Mouse (Mus musculus) thymus, postnatal 14 days (tissue): ENCODE results near the gene Sppl3.
"Not testable (repeated sequence)": the region's sequence is repeated elsewhere in the genome, so short reads cannot be mapped to it uniquely, and the experiment has no call there.

Experiments
- DNase-seq: peaks from one replicate; pipeline ENCODE4 v3.0.0; 2021

Sppl3 gene

DNA sequence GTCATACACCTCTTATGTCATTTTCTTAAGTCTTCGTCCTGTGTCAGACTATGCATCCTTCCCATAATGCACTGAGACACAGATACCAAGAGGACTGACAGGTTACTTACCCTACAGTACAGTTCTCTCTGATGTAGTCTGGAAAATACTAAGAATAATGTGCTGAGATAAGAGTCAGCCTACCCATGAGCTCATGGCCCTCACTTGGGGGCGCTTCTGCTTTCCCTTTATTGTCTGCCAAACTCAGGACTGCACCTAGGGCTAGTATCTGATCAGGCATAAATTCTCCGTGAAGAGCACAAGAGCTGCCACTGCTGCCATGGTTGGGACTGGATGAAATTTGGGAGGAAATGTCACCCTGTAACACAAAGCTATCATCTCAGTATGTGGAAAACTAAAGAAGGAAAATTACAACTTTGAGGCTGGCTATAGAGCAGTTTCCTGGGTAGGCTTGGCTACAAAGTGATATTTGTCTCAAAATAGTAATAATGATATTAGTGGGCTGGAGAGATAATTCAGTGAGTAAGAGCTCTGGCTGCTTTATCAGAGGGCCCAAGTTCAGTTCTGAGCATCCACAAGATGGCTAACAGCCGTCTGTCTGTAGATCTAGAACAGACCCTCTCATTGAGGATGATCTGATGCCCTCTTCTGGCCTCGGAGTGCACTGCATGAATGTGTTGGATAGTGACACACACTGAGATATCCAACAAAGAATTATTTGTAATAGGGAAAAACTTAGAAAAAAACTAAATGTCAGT lies 65.4 kb downstream of the Sppl3 start:
- peak; percentile 78 for DNase-seq

DNA sequence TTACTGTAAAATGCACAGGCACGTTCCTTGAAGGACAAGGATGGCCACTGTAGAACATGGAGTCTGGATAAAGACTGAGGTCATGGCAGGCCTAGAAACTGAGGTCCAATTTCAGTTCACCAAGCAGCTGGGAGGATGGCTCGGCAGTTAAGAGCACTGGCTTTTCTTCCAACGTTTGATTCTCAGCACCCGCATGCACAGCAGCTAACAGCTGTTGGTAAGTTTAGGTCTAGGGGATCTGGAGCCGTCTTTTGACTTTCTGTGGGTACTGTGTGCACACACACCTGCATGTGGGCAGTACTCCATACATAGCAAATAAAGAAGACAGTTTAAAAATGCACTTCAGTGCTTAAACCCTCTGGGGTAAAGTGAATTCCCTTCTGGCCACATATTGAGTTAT lies 70.7 kb downstream of the Sppl3 start:
- peak; percentile 56 for DNase-seq

DNA sequence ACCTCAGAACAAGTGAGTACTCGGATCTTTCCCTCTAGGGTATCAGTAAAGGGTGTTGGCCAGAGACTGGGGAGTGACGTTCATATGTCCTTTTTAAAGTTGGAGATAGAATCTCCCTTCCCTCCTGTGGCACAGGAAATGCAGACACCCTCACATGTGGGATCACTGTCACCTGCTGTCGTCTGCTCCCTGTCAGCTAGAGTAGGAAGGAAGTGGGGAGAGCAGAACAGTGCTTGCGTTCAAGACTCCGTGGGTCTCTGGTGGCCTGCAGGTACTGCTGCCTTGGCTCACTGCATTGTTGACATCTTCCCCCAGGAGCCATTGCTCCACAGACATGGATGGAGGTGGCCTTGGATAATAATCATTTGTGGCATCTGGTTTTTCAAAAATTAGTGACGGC lies 72.6 kb downstream of the Sppl3 start:
- DNase-seq, result peak; percentile 60

DNA sequence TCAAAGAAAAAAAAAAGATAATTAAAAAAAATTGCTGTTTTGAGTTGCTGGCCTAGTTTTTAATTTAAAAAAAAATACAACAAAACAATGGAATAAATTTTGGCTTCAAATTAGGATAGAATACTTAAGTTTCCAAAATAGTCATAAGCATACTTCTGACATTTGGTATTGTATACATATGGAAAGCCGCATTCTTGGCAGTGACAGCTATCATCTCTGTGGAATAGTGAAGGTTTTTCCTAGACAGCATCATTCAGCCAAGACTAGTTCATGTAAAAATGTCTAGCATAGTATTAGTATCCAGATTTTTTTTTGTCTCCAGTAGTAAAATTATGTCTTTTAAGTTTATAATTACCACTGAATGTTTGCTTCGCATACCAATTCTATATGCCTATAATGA lies 74.7 kb downstream of the Sppl3 start:
- DNase-seq, result no peak

DNA sequence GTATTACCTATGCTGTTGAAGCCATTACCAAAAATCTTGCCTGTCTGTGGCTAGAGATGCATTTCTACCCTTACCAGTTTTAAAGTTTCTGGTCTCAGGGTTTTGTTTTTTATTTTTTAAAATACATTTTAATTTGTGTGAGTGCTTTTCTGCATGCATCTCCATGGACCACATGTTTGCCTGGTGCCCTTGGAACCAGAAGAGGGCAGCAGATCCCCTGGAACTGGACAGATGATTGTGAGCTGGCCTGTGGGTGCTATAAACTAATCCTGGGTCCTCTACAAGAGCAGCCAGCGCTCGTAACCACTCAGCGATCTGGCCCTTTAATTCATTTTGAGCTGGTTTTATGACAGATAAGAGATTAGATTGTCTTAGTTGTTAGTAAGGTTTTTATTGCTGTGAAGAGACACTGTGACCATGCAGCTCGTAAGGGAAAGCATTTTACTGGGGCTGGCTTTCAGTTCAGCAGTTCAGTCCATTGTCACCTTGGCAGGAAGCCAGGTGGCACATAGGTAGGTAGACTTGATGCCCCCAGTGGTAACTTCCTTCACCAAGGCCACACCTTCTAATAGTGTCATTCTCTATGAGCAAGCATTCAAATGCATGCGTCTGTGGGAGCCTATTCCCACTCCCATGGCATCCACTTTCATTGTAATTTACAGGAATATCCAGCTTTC lies 78.8 kb downstream of the Sppl3 start:
- DNase-seq, result no peak

DNA sequence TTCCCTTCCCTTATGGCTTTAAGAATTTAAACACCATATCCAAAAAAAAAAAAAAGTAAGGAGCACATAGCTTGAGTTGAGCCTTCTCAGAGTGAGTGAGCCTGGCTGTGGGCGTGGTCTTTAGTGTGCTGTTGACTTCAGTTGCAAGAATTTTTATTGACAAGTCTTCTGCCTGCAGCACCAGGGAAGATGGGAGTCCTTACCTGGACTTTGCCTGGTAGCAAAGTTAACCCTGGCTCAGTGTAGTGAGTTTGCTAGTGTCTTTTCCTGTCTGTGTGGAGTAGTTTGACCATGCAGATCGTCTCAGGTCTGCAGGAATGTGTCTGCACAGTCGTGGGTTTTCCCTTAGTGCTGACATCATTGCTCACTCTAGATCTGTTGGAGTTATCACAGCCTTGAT lies 80.1 kb downstream of the Sppl3 start:
- DNase-seq, result no peak

DNA sequence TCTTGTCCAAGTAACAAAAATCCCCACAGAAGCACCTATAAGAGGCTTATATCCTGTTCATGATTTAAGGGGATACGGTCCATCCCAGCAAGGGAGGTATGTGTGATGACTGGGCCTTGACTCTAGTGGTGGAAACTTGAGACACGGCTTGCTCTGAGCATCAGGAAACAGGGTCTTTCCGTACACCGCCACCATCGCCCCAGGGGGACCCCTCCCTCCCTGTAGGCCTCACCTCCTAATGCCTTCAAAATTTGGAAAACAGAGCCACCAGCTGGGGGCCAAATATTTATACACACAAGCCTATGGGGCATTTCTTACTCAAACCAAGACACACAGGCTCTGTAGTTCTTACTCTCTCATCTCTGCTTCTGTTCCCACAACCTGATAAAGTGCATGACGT lies 80.8 kb downstream of the Sppl3 start:
- no peak for DNase-seq

DNA sequence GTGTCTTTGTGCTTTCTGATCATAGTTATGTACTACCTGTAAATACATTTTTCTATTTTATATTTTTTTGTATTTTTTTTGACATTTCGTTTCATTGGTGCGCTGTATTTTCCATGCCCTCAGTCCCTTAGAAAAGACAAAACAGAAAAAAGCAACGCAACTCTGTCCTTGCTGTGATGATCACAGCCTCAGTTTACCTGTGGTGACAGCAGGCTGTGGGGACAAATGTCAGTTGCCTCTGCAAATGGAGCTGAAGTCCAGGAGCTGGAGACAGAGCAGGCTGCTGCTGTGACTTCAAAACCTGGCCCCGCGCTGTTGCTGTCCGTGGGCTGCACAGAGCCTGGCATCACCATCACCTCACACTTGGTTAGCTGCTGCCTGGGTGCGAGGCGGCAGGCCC lies 87.3 kb downstream of the Sppl3 start, which contains the start of gene Gm10401:
Gene Gm10401 (minus strand): TSS at position 101 of the 400 bp plus-strand sequence.
- no peak for DNase-seq

DNA sequence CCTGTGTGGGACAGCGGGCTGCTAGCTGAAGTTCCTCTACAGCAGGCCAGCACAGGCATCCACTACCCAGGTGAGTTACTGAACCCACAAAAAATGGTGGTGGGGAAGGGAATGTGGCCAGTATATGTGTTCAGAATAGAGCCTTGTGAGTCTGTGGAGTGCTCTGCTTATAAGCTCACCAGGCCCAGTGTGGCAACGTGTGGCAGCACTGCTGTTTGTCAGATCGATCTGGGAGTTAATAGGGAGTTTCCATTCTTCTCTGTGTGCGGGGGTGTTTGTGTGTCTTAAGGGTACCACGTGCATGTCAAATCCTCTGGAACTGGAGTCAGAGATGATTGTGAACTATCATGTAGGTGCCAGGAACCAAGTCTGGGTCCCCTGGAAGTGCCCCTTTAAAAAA lies 88.6 kb downstream of the Sppl3 start:
- DNase-seq, result no peak

DNA sequence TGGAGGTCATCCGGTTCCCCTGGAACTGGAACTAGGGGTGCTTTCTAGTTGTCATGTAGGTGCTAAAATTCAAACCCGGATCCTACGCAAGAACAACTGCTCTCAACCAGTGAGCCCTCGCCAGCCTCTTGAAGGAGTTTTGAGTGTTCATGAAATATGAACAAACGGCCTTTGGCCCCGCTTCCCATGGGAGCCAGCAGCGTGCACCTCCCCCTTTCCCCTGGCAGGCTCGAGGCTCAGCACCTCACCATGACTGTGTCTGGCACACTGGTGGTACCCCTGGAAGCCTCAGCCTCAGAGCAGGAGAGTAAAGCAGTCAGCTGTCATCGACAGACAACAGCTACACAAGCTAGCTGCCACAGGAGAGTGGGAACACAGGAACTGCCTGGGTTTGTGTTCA lies 89.1 kb downstream of the Sppl3 start:
- no peak for DNase-seq

DNA sequence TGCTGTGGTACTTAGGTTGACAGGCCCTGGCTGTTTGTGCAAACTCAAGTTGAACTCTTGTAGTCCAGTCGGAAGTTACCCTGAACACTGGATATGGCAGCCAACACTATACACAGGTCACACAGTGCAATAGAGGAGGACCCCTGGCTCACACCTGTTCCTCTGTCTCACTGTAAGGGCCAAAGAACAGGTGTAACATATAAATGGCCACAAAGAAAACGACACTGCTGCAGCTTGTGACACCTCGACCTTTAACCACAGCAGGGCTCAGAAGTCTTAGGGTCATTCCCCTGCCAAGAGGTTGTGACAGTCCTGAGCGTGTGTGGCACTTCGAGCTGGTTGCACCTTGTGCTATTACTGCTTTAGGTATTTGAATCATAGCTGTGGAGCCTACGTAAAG lies 89.5 kb downstream of the Sppl3 start:
- DNase-seq, result no peak

DNA sequence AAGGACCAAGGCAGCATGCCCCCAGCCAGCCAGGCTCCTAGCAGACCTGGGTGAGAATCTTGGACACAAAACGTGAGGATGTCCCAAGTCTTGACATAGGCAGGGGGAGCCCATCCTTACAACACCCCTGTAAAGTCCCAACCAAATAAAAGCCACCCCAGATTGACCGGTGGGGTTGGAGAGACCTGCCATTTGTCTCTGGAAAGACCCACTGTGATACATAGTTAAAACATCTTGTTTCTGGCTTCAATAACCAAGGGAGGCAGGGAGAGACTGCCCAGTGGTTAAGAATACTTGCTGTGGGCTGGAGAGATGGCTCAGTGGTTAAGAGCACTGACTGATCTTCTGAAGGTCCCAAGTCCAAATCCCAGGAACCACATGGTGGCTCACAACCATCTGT lies 91.3 kb downstream of the Sppl3 start:
- no peak for DNase-seq

DNA sequence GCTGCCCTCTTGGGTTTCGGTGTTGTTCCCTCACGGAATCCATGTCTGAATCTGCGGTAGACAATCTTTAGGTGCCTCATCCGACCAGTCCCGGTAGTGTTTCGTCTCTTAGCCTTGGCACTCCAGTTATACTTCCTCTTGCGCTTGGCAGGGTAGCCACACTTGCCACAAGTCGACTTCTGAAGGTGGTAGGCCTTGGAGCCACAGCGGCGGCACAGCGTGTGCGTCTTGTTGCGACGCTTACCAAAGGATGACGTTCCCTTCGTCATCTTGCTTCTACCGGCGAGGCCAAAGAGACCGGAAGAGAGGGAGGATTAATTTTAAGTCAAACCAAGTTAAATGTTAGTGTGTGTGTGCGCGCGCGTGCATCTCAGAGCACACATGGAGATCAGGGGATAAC lies 92.3 kb downstream of the Sppl3 start:
- DNase-seq, result not testable (repeated sequence)

DNA sequence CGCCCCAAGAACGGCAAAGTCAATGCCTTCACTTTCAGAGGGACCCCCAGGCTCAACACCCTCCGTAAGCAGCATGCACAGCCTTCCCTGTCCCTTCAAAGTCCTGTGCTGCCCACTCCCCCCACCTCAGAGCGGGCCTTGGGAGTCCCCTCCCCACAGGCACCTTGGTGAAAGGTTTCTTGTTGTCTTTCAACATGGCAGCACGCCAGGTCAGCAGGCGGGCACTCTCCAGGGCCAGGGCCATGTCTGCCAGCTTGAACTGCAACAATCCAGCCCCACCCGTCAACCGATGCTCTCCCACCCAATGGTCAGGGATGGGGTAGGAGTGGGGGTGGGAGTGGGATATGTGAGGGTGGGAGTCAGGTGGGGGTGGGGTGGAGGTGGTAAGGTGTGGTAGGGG lies 100.2 kb downstream of the Sppl3 start:
- no peak for DNase-seq

DNA sequence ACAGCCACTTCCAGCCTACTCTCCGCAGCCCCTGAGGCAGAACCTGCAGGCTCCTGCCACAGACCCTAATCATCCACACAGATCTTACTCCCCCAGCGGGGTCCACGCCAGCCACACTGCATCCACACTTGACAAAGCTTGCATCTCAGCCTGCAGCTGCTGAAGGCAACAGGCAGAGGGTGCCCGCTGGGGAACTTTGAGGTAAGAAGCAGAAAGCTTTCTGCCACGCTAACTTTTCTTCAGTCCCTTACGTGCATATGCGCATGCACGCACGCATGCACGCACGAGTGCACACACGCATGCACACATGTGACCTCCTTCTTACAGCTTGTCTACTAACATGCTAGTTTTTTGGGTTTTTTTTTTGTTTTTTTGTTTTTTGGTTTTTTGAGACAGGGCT lies 102.3 kb downstream of the Sppl3 start:
- DNase-seq, result no peak

DNA sequence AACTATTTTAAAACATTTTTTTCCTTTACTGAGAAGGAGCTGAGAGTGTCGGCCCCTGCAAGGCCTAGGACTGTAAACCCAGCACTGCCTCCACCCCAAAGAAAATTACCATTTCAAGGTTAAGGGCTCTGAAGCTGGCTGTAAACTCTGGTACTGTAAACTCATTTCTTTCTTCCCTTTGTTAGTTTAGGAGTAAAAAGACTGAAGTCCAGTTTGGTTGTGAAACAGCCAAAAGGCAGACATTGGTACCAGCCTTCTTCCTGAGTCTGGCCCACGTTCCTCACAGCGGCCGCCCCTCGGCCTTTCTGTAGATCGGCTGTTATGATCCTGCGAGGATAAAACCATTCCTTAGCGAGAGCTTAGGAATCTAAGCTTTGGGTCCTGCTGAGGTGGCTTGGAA lies 103.6 kb downstream of the Sppl3 start:
- DNase-seq, result no peak

DNA sequence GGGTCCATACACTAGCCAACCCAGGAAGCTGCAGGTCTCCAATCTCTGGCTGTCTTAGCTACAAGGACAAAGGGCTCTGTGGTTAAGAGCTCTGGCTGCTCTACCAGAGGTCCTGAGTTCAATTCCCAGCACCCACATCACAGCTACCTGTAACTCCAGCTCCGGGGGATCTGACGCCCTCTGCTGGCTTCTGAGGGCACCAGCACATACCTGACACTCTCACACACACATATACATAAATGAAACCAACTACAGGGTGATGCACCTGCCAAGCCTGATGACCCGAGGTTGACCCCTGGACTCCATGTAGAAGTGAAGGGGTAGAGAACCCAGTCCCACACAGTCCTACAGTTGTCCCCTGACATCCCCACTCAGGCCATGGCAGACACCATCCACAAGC lies 105.5 kb downstream of the Sppl3 start:
- DNase-seq, result no peak

DNA sequence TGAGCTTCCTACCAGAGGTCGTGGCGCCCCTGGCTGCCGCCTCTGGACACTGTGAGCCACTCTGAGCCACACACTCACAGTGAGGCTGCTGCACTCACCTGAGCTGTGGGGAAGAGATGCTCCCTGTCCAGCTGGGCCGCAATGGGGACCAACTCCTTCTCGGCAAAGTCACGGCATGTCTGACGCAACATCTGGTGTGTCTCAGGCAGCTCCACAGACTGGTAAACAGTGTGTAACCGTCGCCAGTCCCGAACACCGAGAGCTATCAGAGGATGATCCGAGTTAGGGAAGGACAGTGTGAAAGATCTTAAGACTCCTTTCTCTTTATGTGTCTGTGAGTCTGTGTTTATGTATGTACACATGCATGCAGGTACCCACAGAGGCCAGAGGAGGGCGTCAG lies 106.5 kb downstream of the Sppl3 start:
- no peak for DNase-seq

DNA sequence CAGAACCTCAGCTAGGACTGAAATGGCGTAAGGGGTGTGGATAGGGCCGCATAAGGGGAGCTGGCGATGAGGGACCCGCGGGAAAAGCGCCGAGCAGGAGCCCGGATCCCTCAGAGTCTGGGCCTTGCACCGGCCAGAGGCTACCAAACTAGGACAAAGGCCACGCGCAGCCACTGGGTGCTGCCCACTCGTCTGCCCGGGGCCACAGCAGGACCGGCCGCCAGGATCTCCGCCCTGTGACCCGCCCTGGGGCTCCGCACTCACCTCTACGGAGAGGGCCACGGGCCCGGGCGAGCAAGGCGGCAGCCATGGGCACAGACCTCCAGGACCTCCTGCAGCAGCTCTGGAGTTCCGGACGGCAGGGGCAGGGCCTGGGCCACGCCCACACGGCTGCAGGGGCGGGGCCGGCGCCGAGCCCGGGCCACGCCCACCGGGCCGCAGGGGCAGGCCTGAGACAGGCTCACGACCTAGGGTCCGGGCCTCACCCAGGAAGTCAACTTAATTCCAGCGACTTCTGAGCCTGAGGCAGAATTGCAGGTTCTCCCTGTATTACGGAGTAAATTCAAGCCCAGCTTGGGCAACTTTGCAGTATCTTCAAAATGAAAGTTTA lies 108.1 kb downstream of the Sppl3 start, which contains the start of gene Acads:
Gene Acads (minus strand): TSS at position 386 of the 610 bp plus-strand sequence.
- peak; percentile 94 for DNase-seq

DNA sequence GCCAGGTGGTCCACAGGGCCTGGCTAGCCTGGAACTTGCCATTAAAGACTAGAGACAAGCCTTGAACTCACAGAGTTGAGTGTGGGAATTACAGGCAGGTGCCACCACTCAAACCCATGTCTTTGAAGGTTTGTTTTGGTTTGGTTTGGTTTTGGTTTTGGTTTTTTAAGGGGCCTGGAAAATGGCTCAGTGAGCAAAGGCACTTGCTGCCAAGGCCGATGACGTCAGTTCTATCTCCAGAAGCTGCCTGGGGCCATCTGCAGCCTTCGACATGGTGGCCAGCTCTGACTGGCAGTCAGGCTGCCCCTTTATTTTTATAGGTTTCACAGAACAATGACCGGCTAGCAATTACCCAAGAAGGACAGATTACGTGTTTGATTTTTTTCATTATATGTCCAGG lies 110.0 kb downstream of the Sppl3 start:
- no peak for DNase-seq

DNA sequence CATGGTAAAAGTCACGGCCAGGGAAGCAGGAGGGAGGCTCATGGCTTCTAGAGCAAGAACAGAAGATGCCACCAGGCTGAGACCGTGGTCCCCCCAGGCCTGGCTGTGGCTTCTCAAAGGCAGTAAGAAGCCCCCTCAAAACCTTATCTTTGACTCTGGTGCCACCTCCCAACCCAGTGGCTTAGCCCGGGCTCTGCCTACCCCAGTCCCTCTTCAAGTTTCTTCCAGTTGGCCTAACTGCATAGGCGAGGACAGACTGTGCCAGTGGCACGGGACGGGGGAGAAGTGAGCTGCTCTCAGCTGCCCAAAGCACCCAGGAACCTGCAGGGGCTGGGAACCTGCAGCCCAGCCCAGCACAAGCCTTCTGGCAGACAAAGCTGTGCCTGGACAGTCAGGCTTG lies 113.8 kb downstream of the Sppl3 start:
- peak; percentile 15 for DNase-seq

DNA sequence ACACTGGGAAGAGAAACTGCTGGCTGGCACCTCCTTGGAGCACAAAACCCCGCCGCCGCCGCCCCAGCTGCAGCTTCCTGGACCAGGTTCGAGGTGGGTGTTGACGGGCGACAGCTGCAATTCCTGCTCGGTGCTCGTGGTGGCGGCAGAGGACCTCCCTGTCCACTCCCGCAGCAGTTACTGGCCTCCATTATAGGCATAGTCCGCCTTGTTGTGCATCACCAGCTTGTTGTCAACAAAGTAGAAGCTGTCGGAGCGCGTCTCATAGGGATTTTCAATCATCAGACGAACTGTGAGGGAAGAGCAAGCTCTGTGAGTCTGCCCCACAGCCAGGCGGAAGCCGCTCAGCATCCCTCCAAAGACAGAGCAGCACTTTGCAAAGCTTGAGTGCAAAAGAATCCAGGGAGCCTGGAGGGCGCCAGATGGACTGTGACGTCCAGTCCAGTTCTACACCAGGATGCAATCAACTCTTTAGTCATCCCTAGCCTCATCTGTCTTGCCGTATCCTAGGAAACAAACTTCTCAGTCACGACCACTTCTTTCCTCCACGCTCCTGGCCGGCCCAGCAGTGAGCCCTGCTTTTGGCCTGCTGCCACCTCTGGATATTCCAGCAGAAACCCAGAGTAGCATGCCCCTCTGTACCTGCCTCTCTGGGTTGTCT lies 114.4 kb downstream of the Sppl3 start:
- DNase-seq, result peak; percentile 90

DNA sequence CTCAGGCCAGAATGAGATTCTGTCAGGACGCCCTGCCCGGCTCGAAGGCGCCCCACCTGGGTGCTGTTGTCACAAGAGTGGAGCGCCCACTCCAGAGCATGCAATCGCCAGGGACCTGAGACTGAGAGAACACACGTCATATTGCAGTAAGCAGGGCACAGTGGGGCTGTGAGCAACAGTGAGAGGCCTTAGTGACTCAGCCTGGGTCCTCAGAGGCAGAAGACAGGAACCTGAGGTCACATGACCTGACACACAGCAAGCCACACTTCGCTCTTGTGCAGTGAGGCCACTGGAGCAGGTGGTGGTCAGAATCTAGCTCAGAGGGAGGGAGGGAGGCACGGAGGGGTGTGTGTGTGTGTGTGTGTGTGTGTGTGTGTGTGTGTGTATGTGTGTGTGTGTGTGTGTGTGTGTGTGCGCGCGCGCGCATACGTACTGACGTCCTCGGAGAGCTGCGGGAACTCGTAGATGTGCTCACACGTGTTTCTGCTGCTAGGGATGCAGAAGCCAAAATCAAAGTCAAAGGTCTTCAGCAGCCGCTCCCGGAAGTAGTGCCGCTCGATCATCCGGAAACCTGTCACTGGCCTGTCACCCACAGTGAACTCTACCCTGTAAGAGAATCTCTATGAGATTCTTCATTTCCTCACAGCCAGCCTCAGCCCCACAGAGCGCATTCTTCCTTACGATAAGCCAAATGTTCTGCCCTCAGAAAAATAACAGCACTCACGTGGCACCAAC lies 115.8 kb downstream of the Sppl3 start:
- DNase-seq, result no peak
